Mouse (Mus musculus): ENCODE results near the gene Vps11. TPM values are rescaled to one million over a fixed set of nuclear protein-coding genes. Genes with fewer than 3 reads are reported as not detected.
A peak's percentile ranks its signal among the peaks of the same experiment; 100 is the strongest.
"Not testable (repeated sequence)": the region's sequence is repeated elsewhere in the genome, so short reads cannot be mapped to it uniquely, and the experiment has no call there.

Gene Vps11
- polyA plus RNA-seq, 1 experiment from 2014 or later: 32.4 TPM

GRCm38 (mm10) chr9:44332918-44333638, 28.4 kb downstream of the Vps11 start:
- Histone ChIP-seq H3K36me3 (peaks cover 61% of the 10 kb centered on the region), H3K27ac (no peak overlapping the region)

GRCm38 (mm10) chr9:44330736-44331135, 30.7 kb downstream of the Vps11 start:
- Histone ChIP-seq H3K9me3 (no peaks in the 10 kb centered on the region), H3K4me2 (replicated peaks) (no peak overlapping the region), H3K4me1 (peaks cover 10% of the 10 kb centered on the region), H3K27me3 (no peaks in the 10 kb centered on the region), H3K27ac (no peak overlapping the region), H3K9ac (no peak overlapping the region), H3K36me3 (peaks cover 47% of the 10 kb centered on the region), H3K4me3 (no peak overlapping the region)
- 95% methylated on average over 6 of the region's 6 CpGs for WGBS
- no peak for ATAC-seq (ENCODE audit: insufficient number of reproducible peaks, insufficient read depth, low FRiP score, low TSS enrichment)

More at GRCm38 (mm10) chr9:44332918-44333638, 28.4 kb downstream of the Vps11 start:
- H3K4me3 ChIP-seq: no peak overlapping the region
- H3K27me3 ChIP-seq: no peaks in the 10 kb centered on the region
- H3K9me3 ChIP-seq: no peaks in the 10 kb centered on the region
- no peak for ATAC-seq (ENCODE audit: insufficient number of reproducible peaks, insufficient read depth, low FRiP score, low TSS enrichment)
- H3K4me2 ChIP-seq (replicated peaks): no peak overlapping the region
- peaks cover 16% of the 10 kb centered on the region for H3K4me1 ChIP-seq
- 95% methylated on average over 13 of the region's 13 CpGs for WGBS
- H3K9ac ChIP-seq: no peak overlapping the region

GRCm38 (mm10) chr9:44327926-44328325, 33.5 kb downstream of the Vps11 start:
- no peaks in the 10 kb centered on the region for H3K27me3 ChIP-seq
- 88% methylated on average over 5 of the region's 5 CpGs for WGBS
- peaks cover 12% of the 10 kb centered on the region for H3K4me1 ChIP-seq
- peak overlapping the region; percentile 91; the same call in 1 of the 2 replicates for H3K9ac ChIP-seq
- H3K27ac ChIP-seq: 0 out of 2 replicates have a peak overlapping the region, but pooled peaks have one; percentile 90
- peaks cover 36% of the 10 kb centered on the region for H3K36me3 ChIP-seq
- peak overlapping the region; percentile 62 for H3K4me2 ChIP-seq (replicated peaks)
- H3K9me3 ChIP-seq: no peaks in the 10 kb centered on the region
- no peak for ATAC-seq (ENCODE audit: insufficient number of reproducible peaks, insufficient read depth, low FRiP score, low TSS enrichment)
- H3K4me3 ChIP-seq: peak overlapping the region; percentile 73

- Histone ChIP-seq H3K27ac (peak overlapping the region; percentile 90), H3K4me3 (peak overlapping the region; percentile 73), H3K9ac (peak overlapping the region; percentile 91), H3K9me3 (no peaks in the 10 kb centered on the region), H3K36me3 (peaks cover 30% of the 10 kb centered on the region), H3K4me2 (replicated peaks) (peak overlapping the region; percentile 62), H3K27me3 (no peaks in the 10 kb centered on the region), H3K4me1 (peaks cover 12% of the 10 kb centered on the region)
- WGBS: under 1% methylated on average over 22 of the region's 22 CpGs
- peak; percentile 74 for ATAC-seq (ENCODE audit: insufficient number of reproducible peaks, insufficient read depth, low FRiP score, low TSS enrichment)
Measured at GRCm38 (mm10) chr9:44327064-44327711, 34.3 kb downstream of the Vps11 start.

- peak overlapping the region; percentile 90 for H3K27ac ChIP-seq
- no peaks in the 10 kb centered on the region for H3K27me3 ChIP-seq
- peaks cover 24% of the 10 kb centered on the region for H3K36me3 ChIP-seq
- WGBS: under 1% methylated on average over 38 of the region's 38 CpGs
- ATAC-seq (ENCODE audit: insufficient number of reproducible peaks, insufficient read depth, low FRiP score, low TSS enrichment): peak; percentile 80; the same call in 1 of the 2 replicates
- H3K4me1 ChIP-seq: peaks cover 12% of the 10 kb centered on the region
- peak overlapping the region; percentile 91 for H3K9ac ChIP-seq
- peak overlapping the region; percentile 73 for H3K4me3 ChIP-seq
- no peaks in the 10 kb centered on the region for H3K9me3 ChIP-seq
- H3K4me2 ChIP-seq (replicated peaks): peak overlapping the region; percentile 62
Measured at GRCm38 (mm10) chr9:44326371-44327063, 35.0 kb downstream of the Vps11 start.

- H3K9ac ChIP-seq: peak within 1 kb of the TSS; percentile 91
- H3K27me3 ChIP-seq: no peaks in the 10 kb centered on the region
- ATAC-seq (ENCODE audit: insufficient number of reproducible peaks, insufficient read depth, low FRiP score, low TSS enrichment): 0 out of 2 replicates have a peak, but pooled peaks have one; percentile 37
- 5% methylated on average over 12 of the region's 12 CpGs for WGBS
- H3K27ac ChIP-seq: peak within 1 kb of the TSS; percentile 90
- peak within 1 kb of the TSS; percentile 62 for H3K4me2 ChIP-seq (replicated peaks)
- H3K36me3 ChIP-seq: peaks cover 19% of the 10 kb centered on the region
- peaks cover 13% of the 10 kb centered on the region for H3K4me1 ChIP-seq
- no peaks in the 10 kb centered on the region for H3K9me3 ChIP-seq
- H3K4me3 ChIP-seq: peak within 1 kb of the TSS; percentile 73
Measured at GRCm38 (mm10) chr9:44325768-44326370, 35.6 kb downstream of the Vps11 start, which contains the start of gene Dpagt1. TSS of gene Dpagt1 (plus strand) at chr9:44326019.

- H3K27me3 ChIP-seq; H3K9ac ChIP-seq; H3K9me3 ChIP-seq; ATAC-seq (ENCODE audit: insufficient number of reproducible peaks, insufficient read depth, low FRiP score, low TSS enrichment): not testable (repeated sequence)
- H3K4me2 ChIP-seq (replicated peaks): peak overlapping the region; percentile 62
- H3K36me3 ChIP-seq: peaks cover 13% of the 10 kb centered on the region
- peaks cover 16% of the 10 kb centered on the region for H3K4me1 ChIP-seq
- 71% methylated on average over 7 of the region's 8 CpGs for WGBS
- H3K27ac ChIP-seq: peak overlapping the region; percentile 90; the same call in 1 of the 2 replicates
- peak overlapping the region; percentile 73; the same call in 1 of the 2 replicates for H3K4me3 ChIP-seq
Measured at GRCm38 (mm10) chr9:44325032-44325767, 36.3 kb downstream of the Vps11 start.

GRCm38 (mm10) chr9:44324147-44324546, 37.3 kb downstream of the Vps11 start:
- Histone ChIP-seq H3K9ac (no peak overlapping the region), H3K9me3 (no peaks in the 10 kb centered on the region), H3K36me3 (0 out of 2 replicates have a peak, but pooled peaks cover 4% of the 10 kb centered on the region), H3K4me1 (peaks cover 20% of the 10 kb centered on the region), H3K27me3 (no peaks in the 10 kb centered on the region), H3K4me3 (no peak overlapping the region), H3K4me2 (replicated peaks) (no peak overlapping the region), H3K27ac (no peak overlapping the region)
- no peak for ATAC-seq (ENCODE audit: insufficient number of reproducible peaks, insufficient read depth, low FRiP score, low TSS enrichment)
- 81% methylated on average over 6 of the region's 6 CpGs for WGBS

GRCm38 (mm10) chr9:44323656-44324055, 37.8 kb downstream of the Vps11 start:
- not testable (repeated sequence) for H3K4me3 ChIP-seq; H3K27ac ChIP-seq; H3K36me3 ChIP-seq; H3K9ac ChIP-seq; H3K9me3 ChIP-seq; ATAC-seq (ENCODE audit: insufficient number of reproducible peaks, insufficient read depth, low FRiP score, low TSS enrichment); H3K4me2 ChIP-seq (replicated peaks); H3K27me3 ChIP-seq
- WGBS: 92% methylated on average over 4 of the region's 4 CpGs
- peaks cover 24% of the 10 kb centered on the region for H3K4me1 ChIP-seq

- 0 out of 2 replicates have a peak overlapping the region, but pooled peaks have one; percentile 58 for H3K27ac ChIP-seq
- ATAC-seq (ENCODE audit: insufficient number of reproducible peaks, insufficient read depth, low FRiP score, low TSS enrichment): peak; percentile 4; the same call in 1 of the 2 replicates
- 20% methylated on average over 6 of the region's 6 CpGs for WGBS
- H3K9ac ChIP-seq: peak overlapping the region; percentile 89; the same call in 1 of the 2 replicates
- H3K4me2 ChIP-seq (replicated peaks): peak overlapping the region; percentile 92
- no peaks in the 10 kb centered on the region for H3K27me3 ChIP-seq
- peaks cover 21% of the 10 kb centered on the region for H3K4me1 ChIP-seq
- H3K9me3 ChIP-seq: no peaks in the 10 kb centered on the region
- H3K4me3 ChIP-seq: peak overlapping the region; percentile 91
- peaks cover 16% of the 10 kb centered on the region for H3K36me3 ChIP-seq
Measured at GRCm38 (mm10) chr9:44320799-44321133, 40.7 kb downstream of the Vps11 start.
